Mouse (Mus musculus): Measurements from ENCODE around the gene Trmt1l. TPM values are rescaled to one million over a fixed set of nuclear protein-coding genes. Genes with fewer than 3 reads are reported as not detected.

The Trmt1l gene
- polyA plus RNA-seq, 1 experiment from 2014 or later = 52.3 TPM

DNA sequence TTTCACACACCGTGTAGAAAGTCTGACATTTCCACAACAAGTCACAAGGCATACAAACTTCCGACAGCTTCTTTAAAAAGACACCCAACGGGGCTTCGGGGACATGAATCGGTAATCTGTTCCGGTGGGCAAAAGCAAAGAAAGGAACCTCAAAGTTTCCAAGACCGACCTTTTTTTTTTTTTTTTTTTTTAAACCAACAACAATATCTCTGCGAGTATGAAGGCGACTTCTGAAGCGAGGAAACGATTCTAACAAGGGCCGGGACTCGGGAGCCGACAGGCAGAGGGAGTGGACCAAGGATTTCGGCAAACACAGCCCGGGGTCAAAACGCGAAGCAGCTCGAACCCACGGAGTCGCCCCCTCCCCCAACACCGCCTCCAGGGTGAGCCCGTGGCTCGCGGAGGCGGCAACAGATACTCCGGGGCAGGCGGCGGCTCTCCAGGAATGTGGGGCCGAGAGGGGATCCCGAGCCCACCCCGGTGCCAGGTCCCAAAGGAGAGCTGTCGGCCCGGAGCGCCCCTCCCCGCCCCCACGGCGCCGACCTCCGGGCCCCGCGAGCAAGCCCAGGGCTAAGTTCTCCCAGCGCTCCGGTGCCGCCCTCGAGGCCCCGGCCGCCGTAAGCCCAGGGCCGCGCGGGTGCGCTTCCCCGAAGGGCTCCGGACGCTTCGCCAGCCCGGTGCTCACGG is 71.6 kb downstream of the Trmt1l start:
- Histone ChIP-seq H3K36me3 (ENCODE audit: control insufficient read depth, insufficient read depth) (no peaks in the 10 kb centered on the region), H3K27me3 (replicated peaks; ENCODE audit: control insufficient read depth, insufficient read depth, low read length) (no peaks in the 10 kb centered on the region), H3K4me1 (replicated peaks; ENCODE audit: control insufficient read depth, insufficient read depth, low read length) (peaks cover 14% of the 10 kb centered on the region), H3K9ac (replicated peaks; ENCODE audit: low read depth, low read length) (peak overlapping the region; percentile 98), H3K4me2 (ENCODE audit: low read length) (peak overlapping the region; percentile 76), H3K27ac (ENCODE audit: low read length) (peak overlapping the region; percentile 95), H3K4me3 (replicated peaks; ENCODE audit: low read length) (peak overlapping the region; percentile 89), H3K9me3 (ENCODE audit: control insufficient read depth, low read length) (no peaks in the 10 kb centered on the region)
- no peak; the same call in 1 of the 2 replicates for ATAC-seq
- under 1% methylated on average over 56 of the region's 59 CpGs for WGBS

DNA sequence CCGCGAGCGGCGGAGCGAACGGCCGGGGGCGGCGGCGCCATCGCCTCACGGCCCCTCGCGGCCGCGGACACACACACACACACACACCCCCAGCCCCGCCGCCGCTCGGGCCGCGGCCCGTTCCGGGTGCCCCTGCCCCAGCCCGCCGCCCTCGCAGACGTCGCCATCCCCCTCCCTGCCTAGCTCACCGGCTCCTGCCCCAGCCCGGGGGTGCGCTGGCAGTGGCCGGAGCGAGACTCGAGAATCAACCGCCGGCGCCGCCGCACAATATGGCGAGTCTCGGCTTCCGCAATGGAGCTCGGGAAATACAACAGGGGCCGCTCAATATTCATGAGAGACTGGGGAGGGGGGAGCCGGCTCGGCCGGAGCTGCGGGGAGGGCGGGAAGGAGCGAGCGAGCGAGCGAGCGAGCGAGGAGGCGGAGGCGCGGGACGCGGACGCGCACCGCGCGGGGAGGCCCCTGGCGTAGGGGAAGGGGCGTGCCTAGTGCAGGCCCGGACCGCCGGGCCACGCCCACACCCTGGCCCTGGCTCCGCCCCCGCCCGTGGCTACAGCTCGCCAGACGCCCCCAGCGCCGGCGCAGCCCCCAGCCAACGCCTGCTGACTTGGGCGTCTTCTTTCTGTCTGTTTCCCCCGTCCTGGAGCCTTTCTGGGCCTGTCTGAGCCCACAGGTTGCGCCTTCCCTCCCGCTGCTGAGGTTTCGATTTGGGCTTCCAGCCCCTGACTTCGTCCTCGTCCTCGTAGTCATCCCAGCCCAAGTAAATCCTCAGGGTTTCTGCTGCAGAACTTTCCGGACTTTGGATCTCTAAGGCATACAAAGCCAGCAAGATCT is 72.4 kb downstream of the Trmt1l start, which contains the start of gene Rnf2:
Gene Rnf2, minus strand, starts transcription at position 425 of the 831 bp plus-strand sequence.
- ATAC-seq = peak; percentile 97
- H3K27me3 ChIP-seq (replicated peaks; ENCODE audit: control insufficient read depth, insufficient read depth, low read length) = no peaks in the 10 kb centered on the region
- WGBS = under 1% methylated on average over 72 of the region's 90 CpGs

More for the DNA sequence above, 72.4 kb downstream of the Trmt1l start, which contains the start of gene Rnf2:
- H3K27ac ChIP-seq (ENCODE audit: low read length) = peak within 1 kb of the TSS; percentile 95
- H3K4me3 ChIP-seq (replicated peaks; ENCODE audit: low read length) = peak within 1 kb of the TSS; percentile 89
- peak within 1 kb of the TSS; percentile 98 for H3K9ac ChIP-seq (replicated peaks; ENCODE audit: low read depth, low read length)
- H3K4me1 ChIP-seq (replicated peaks; ENCODE audit: control insufficient read depth, insufficient read depth, low read length) = peaks cover 12% of the 10 kb centered on the region
- no peaks in the 10 kb centered on the region for H3K9me3 ChIP-seq (ENCODE audit: control insufficient read depth, low read length)
- no peaks in the 10 kb centered on the region for H3K36me3 ChIP-seq (ENCODE audit: control insufficient read depth, insufficient read depth)
- H3K4me2 ChIP-seq (ENCODE audit: low read length) = peak within 1 kb of the TSS; percentile 76

Small RNA genes within 50 kb of the gene (microRNA-seq; reads per million reads assigned to microRNA genes)
- gene Mir7682 = not detected

Other genes with a start within 250 kb of the Trmt1l start
- not detected in 2 replicates for gene Gm47985, start 246.0 kb upstream of the Trmt1l start, polyA plus RNA-seq (2015; fragmentation: Nextera tagmentation; extraction: Ambion mirVana)
- gene Gm8947, start 236.2 kb upstream of the Trmt1l start, polyA plus RNA-seq (2015; fragmentation: Nextera tagmentation; extraction: Ambion mirVana) = not detected in 2 replicates
- not detected in 2 replicates for gene Gm47995, start 230.1 kb upstream of the Trmt1l start, polyA plus RNA-seq (2015; fragmentation: Nextera tagmentation; extraction: Ambion mirVana)
- not detected in 2 replicates for gene 3110040M04Rik, start 224.4 kb upstream of the Trmt1l start, polyA plus RNA-seq (2015; fragmentation: Nextera tagmentation; extraction: Ambion mirVana)
- gene Gm47996, start 218.4 kb upstream of the Trmt1l start, polyA plus RNA-seq (2015; fragmentation: Nextera tagmentation; extraction: Ambion mirVana) = not detected in 2 replicates
- gene Ivns1abp, start 84.1 kb upstream of the Trmt1l start, polyA plus RNA-seq (2015; fragmentation: Nextera tagmentation; extraction: Ambion mirVana) = 388 and 450 TPM in 2 replicates
- 17.7 and 21.0 TPM in 2 replicates for gene Swt1, start 87 bp upstream of the Trmt1l start, polyA plus RNA-seq (2015; fragmentation: Nextera tagmentation; extraction: Ambion mirVana)
- gene Rnf2, start 72.4 kb downstream of the Trmt1l start, polyA plus RNA-seq (2015; fragmentation: Nextera tagmentation; extraction: Ambion mirVana) = 115 and 118 TPM in 2 replicates
- gene Fam129a, start 142.6 kb downstream of the Trmt1l start, polyA plus RNA-seq (2015; fragmentation: Nextera tagmentation; extraction: Ambion mirVana) = 0.68 and 0.88 TPM in 2 replicates